Mouse (Mus musculus) left cerebral cortex, postnatal 4 days (tissue): ENCODE measurements around the gene Pes1. TPM values are rescaled to one million over a fixed set of nuclear protein-coding genes. Genes with fewer than 3 reads are reported as not detected.
"Not testable (repeated sequence)": the region's sequence is repeated elsewhere in the genome, so short reads cannot be mapped to it uniquely, and the experiment has no call there.

Source experiments
- DNase-seq: peaks from one replicate; pipeline ENCODE4 v3.0.0-alpha.2; 2022
- intact Hi-C: fragments of 180-260 bp; cut with DNase I; formaldehyde crosslinking; loops from one replicate; pipeline ENCODE4 v1.15.1; 2025
- total RNA-seq, 2 experiments: library from RNA; stranded (reverse); gene quantifications; 2 replicates each; pipeline ENCODE4 v1.2.3; 2021

Gene Pes1
- total RNA-seq = 10 to 100 TPM; 55.8 to 56.3 TPM

DNA sequence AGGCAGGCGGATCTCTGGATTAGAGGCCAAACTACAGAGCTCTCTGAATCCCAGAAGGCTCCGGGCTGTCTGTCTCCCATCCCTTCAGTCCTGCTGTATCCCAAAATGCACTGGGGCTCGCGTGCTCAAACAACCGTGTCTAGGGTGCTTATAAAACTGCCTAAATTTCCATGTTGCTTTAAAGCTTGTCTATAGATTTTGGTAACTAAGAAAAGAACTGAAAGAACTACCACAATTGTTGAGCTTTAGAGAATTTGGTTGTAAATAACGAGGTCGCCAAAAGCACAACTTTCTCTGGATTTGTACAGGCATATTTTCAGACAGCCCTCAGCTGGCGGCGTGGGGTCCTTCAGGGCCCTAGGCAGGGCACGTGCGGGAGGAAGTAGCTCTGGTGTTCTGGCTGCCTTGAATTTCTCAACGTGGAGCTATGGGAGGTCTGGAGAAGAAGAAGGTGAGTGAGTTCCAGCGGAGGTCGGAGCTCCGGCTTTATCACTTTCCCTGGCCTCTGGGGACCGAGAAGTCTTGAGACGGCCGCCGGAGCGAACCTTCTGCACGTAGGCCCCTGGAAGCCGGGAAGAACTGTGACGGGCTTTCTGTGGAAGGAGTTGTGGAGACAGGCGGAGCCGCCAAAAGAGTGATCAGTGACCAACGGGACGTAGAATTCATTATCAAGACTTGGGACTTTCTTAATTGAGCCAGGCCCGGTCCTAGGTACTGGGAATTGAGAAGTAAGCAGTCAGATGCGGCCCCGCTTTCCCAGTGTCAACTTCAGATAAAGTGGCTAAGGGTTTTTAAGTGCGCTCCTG lies at the start of gene Pes1:
TSS of gene Pes1 (plus strand) at position 366 of the 806 bp plus-strand sequence.
- peak; percentile 71 for DNase-seq
- intact Hi-C loops = no loop called here

GRCm38 (mm10) chr11:3914109-3914840 lies 49.5 kb upstream of the Pes1 start, which contains the start of gene Slc35e4:
Gene Slc35e4 (minus strand): TSS chr11:3914664.
- intact Hi-C loops = loop anchor here (5.0 to 10.0 kb wide), 3 partner anchors 107 to 379 kb away; no protein-coding TSS in a partner anchor
- peak; percentile 87 for DNase-seq

GRCm38 (mm10) chr11:3918738-3919137 lies 45.0 kb upstream of the Pes1 start:
- peak; percentile 60 for DNase-seq
- intact Hi-C loops = loop anchor here (10.0 kb wide), 2 partner anchors 214 to 384 kb away; no protein-coding TSS in a partner anchor

- intact Hi-C loops = no loop called here
- DNase-seq = no peak
Observed at GRCm38 (mm10) chr11:3920476-3920875, 43.3 kb upstream of the Pes1 start.

GRCm38 (mm10) chr11:3921281-3921850 lies 42.4 kb upstream of the Pes1 start:
- peak; percentile 53 for DNase-seq
- intact Hi-C loops = no loop called here

DNA sequence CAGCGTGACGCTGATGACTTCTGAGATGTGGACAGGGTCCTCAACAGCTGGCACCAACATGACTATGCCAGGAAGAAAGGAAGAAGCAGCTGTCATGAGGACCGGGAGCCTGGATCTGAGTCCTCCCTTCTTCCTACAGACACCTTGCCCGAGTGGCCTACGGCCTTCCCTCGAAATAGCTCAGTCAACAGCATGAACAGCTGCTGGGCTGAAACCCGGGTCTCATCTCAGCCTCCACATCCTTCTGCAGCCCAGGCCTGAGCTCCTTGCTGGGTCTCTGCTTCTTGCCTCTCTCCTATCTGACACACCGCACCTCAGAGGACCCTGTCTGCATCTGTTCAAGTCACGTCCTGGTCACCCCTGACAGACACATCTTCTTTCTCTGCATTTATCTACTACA lies 41.7 kb upstream of the Pes1 start:
- no peak for DNase-seq
- intact Hi-C loops = no loop called here

- intact Hi-C loops = no loop called here
Observed at GRCm38 (mm10) chr11:3922731-3923130, 41.0 kb upstream of the Pes1 start.

GRCm38 (mm10) chr11:3925916-3926315 lies 37.9 kb upstream of the Pes1 start:
- DNase-seq = no peak
- intact Hi-C loops = no loop called here

More at GRCm38 (mm10) chr11:3922731-3923130, 41.0 kb upstream of the Pes1 start:
- no peak for DNase-seq

DNA sequence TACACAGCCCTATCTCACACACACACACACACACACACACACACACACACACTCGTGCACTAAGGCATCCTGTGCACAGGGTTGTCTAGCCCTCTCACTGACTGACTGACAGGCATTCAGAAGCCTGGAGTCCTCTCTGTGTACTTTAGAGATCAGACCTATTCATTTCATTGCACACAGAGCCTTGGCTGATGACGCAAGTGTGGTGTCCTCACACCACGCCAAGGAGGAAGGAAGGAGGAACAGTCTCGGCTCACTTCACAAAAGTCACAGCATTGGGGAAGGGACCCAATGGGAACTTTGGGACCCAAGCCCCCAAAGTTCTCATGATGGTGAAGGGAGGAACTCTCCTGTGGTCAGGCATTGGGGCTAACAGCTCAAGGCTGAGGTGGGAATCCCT lies 33.8 kb upstream of the Pes1 start:
- no peak for DNase-seq
- intact Hi-C loops = no loop called here

DNA sequence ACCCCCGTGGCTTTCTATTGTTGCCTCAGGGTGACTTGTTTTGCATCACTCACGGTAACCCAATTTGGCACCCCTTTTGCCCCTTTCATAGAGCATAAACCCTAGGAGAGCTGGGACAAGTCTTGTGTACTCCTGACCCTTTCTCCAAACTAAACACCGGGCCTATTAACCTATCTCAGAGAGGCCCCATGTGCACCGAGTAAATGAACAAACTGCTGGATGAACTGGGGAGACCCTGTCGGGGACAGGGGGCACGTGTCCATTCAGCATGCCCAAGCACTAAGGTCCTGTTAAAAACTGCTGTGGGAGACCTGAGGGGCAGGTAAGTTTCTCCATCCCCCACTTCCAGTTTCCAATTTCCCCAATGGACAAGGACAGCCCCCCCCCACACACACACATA lies 32.8 kb upstream of the Pes1 start:
- no peak for DNase-seq
- intact Hi-C loops = no loop called here

GRCm38 (mm10) chr11:3931511-3932211 lies 32.1 kb upstream of the Pes1 start, which contains the start of gene Tcn2:
Gene Tcn2 (minus strand): TSS chr11:3932159.
- intact Hi-C loops = no loop called here
- DNase-seq = peak; percentile 83

DNA sequence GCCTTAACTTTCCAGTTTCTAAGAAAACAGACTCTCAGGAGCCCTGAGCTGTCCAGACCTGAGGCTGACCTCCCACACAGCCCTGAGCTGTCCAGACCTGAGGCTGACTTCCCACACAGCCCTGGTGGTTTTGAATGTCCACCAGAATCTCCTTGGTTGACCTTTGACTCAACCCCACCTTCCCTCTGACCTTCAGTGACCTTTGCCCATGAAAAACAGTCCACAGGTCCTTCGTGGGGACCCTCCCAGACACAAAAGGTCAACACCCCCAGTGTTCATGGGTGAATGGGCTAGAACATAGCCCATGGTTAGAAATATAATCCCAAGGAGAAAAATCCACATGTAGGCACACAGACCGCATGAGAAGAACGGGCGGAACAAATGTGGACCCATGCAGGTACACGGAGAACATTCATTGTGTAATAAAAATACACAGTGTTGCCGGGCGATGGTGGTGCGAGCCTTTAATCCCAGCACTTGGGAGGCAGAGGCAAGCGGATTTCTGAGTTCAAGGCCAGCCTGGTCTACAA lies 30.0 kb upstream of the Pes1 start:
- intact Hi-C loops = no loop called here
- DNase-seq = no peak

- intact Hi-C loops = no loop called here
Observed at GRCm38 (mm10) chr11:3935135-3935534, 28.6 kb upstream of the Pes1 start.

DNA sequence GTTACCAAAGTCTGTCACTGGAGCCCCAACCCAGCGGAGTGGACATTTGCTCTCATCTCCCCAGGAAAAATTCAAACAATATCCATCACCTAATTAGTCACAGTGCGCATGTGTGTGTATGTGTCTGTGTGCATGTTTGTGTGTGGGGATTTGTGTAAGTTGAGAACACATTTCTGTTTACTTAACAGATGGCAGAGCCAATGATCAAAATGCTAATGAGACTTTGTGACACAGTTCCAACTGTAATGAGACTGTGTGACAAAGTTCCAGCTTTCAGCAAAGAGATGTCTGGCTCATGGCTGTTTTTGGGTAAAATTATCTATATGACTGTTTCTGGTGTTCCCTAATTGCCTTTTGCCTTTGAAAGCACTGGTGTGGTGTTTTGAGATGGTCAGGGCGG lies 27.5 kb upstream of the Pes1 start:
- intact Hi-C loops = no loop called here
- DNase-seq = no peak

More at GRCm38 (mm10) chr11:3935135-3935534, 28.6 kb upstream of the Pes1 start:
- DNase-seq = no peak

DNA sequence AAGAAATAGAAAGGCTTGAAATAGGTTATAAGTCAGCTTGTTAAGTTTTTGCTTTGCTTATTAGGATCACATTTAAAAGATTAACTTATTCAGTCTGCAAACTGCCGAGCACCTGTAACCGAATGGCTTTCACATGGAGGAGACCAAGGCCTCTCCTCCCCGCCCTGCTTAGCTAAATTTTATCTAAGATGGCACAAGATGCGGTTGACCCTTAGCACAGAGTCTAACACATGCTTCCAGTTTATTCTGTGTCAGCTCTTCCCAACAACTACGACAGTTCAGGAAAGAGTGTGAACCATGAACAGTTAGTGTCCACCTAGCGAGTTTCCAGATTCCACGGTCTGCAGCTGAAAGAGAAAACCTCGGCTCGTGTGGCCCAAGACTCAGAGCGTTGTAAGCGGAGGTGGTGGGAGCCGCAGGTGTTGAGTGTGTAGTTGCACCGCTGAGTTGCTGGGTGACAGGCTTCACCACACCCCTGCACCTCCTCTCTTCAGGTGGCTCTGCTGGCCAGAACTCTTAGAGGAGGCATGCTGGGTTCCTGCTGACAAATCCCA lies 26.4 kb upstream of the Pes1 start:
- DNase-seq = no peak
- intact Hi-C loops = no loop called here

GRCm38 (mm10) chr11:3941371-3941770 lies 22.4 kb upstream of the Pes1 start:
- intact Hi-C loops = no loop called here
- DNase-seq = no peak

- no peak for DNase-seq
- intact Hi-C loops = no loop called here
Observed at GRCm38 (mm10) chr11:3946386-3946785, 17.4 kb upstream of the Pes1 start.

DNA sequence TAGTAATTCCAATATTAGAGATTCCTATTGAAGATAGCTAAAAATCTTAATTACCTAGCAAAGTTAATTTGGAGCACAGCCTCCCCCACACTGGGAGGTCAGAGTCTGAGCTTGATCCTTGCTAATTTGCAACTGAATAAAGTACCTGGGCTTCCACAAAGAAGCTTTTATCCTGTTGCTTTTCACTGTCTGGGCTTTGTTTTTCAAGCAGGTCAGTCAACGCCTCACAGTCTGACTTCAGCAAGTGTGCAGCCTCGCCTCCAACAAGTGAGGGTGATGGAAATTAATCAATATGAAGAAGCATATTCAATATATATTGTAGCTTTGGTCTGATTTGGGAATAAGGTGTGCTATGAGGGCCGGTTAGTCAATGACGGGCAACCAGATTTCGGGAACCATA lies 8.9 kb upstream of the Pes1 start:
- intact Hi-C loops = not testable (repeated sequence)

DNA sequence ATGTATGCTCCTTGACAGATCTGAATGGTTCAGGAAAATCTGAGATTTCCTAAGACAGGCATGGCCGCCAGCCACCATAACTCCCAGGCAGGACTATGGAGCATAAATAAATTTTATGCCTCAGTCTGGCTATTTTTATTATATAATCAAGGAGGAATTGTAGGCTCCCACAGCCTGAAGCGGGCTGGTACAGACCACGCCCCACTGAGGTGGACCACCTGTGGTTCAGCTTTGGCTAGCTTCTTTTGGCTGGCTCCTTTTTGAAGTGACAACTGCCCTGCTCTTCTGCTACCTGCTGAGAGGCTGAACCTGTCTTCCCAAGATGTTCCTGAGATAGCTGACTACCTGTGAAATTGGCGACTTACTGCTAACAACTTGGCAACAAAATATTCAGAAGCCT lies 8.4 kb upstream of the Pes1 start:
- DNase-seq, intact Hi-C loops: not testable (repeated sequence)

More for the DNA sequence above, 8.9 kb upstream of the Pes1 start:
- DNase-seq = not testable (repeated sequence)

DNA sequence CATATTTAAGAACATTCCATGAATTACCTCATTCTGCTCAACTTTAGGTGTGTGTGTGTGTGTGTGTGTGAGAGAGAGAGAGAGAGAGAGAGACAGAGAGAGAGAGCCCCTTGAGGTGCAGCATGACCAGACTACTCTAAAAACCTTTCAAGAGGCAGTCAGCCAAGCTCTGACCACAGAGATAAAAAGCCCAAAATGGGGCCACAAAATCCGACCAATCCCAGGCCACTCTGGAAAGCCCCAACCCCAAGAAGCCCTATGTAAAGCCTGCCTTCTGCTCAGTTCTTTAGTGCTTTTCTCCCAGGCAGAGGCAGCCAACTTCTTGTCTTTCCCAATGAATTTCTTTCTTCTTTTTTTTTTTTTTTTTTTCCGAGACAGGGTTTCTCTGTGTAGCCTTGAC lies 2.9 kb upstream of the Pes1 start:
- no peak for DNase-seq
- intact Hi-C loops = no loop called here
